Mouse (Mus musculus) spleen, adult 2 months (tissue): ENCODE data around the gene Tapbp.
"Not testable (repeated sequence)": the region's sequence is repeated elsewhere in the genome, so short reads cannot be mapped to it uniquely, and the experiment has no call there.

Source experiments
- CTCF ChIP-seq: fragments of 200-500 bp; IDR thresholded peaks from 2 replicates; pipeline ENCODE4 v1.5.1; 2011; ENCODE audit warnings: mild to moderate bottlenecking, inconsistent platforms; ENCODE audit not compliant: insufficient read depth, insufficient read length, insufficient replicate concordance; ENCODE audit errors: extremely low read depth
- POLR2A ChIP-seq: fragments of 200-500 bp; IDR thresholded peaks from 2 replicates; pipeline ENCODE4 v1.6.1; 2011; ENCODE audit warnings: low read depth, low read length, inconsistent platforms

GRCm38 (mm10) chr17:33903911-33904651 is 11.6 kb upstream of the Tapbp start:
- TF ChIP-seq CTCF, POLR2A: not testable (repeated sequence)
